Mouse (Mus musculus): ENCODE results near the gene Itga1. TPM values are rescaled to one million over a fixed set of nuclear protein-coding genes. Genes with fewer than 3 reads are reported as not detected.

Gene Itga1
- total RNA-seq, 2 experiments from 2014 or later = 26.1 to 28.0 TPM

DNA sequence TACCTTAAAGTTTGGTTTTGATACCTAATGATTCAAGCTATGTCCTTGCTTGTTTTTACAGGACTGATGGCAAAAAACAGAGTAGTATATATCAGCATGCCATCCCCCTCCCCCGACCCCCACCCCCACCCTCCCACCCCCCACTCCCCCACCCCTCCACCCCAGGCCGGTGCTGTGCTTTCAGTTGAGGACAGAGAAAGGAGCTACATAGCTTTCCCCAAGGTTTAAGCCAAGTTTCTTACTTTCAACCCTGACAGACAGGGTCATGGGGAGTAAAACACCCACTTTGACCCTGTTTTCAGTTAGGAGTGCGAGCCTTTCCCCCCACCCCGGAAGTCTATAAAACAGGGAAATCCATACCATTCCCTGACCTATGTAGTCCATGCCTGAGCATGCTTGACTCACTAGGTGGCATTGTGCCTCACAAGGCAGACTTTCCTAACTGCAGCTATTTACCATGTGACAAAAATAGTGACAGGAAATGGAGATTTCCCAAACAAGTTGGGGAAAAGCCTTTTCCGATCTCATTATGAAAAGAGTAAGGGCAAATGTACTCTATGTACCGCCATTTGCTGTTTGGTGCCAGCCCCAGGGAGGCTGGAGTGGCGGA, 98.2 kb downstream of the Itga1 start:
- DNase-seq = no peak
- intact Hi-C loops (cut with DNase I; ENCODE audit: low total_unique reads) = no loop called here

DNA sequence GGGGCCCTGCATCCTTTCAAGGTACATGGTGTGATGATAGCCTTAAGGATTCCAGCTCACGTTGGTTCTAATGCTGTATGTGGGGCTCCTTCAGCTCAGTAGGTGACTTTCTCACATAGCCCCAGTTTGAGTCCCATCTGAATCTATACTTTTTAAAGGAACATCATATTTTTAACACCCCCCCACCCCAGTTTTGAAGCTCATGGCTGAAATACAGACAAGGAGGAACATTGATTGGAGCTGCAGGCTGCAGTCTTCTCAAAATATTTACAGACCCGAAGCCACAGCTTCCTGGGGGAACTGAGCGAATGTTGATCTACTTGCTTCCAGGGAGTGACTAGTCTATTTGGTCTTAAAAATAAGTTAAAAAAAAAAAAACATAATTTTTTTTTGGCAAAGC, 98.9 kb downstream of the Itga1 start:
- DNase-seq = no peak
- intact Hi-C loops (cut with DNase I; ENCODE audit: low total_unique reads) = no loop called here

DNA sequence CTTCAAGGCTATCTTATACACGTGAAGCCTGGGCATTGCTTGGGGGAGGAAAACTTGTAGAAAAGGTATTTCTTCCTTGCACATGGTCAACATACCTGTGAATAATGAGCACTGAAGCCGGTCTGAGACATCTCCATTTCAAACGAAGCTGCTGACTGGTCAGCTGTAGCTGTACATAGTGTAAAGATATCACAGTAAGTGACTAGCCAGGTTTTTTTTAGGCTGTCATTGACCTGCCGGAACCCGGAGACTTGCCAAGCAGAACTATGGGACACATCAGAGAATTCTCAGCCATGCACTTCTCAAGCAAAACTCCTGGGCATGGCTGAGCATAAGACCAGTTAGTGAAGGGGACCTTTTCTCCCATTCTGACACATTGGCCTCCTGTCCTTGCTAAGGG, 99.6 kb downstream of the Itga1 start:
- no peak for DNase-seq
- intact Hi-C loops (cut with DNase I; ENCODE audit: low total_unique reads) = no loop called here

DNA sequence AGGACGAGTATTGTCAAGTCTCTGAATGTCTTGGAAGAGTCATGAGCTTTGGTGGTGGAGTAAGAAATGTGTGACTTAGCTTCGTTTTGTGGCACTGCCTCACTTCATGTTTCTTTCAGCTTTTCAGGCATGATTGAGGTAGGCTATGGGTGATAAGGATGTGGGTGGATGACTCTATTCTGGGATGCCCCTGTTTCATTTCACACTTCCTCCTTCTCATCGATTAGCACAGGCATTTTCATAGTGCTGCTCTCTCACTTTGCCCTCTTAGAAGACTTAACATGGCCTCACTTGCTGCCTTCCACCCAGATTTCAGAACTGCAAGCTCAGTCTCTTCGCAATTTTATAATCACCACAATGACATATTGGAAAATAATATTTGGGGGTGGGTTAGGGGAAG, 102.2 kb downstream of the Itga1 start:
- no peak for DNase-seq
- intact Hi-C loops (cut with DNase I; ENCODE audit: low total_unique reads) = no loop called here

DNA sequence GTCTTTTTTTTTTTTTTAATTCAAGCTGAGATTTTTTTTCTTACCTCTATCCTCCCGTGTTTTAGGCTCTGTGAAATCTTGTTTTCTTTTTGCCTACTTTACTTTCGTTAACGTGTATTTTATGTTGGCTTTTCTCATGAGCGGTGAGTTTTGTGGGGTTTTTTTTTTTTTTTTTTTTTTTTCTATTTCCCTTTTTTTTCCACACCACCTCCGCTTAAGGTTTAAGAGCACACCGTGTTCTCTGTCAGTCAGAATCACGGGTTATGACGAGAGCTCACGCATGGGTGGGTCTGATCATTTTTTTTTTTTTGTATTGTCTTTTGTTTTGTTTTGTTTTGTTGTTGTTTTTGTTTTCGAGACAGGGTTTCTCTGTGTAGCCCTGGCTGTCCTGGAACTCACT, 103.7 kb downstream of the Itga1 start:
- DNase-seq = no peak
- intact Hi-C loops (cut with DNase I; ENCODE audit: low total_unique reads) = no loop called here

DNA sequence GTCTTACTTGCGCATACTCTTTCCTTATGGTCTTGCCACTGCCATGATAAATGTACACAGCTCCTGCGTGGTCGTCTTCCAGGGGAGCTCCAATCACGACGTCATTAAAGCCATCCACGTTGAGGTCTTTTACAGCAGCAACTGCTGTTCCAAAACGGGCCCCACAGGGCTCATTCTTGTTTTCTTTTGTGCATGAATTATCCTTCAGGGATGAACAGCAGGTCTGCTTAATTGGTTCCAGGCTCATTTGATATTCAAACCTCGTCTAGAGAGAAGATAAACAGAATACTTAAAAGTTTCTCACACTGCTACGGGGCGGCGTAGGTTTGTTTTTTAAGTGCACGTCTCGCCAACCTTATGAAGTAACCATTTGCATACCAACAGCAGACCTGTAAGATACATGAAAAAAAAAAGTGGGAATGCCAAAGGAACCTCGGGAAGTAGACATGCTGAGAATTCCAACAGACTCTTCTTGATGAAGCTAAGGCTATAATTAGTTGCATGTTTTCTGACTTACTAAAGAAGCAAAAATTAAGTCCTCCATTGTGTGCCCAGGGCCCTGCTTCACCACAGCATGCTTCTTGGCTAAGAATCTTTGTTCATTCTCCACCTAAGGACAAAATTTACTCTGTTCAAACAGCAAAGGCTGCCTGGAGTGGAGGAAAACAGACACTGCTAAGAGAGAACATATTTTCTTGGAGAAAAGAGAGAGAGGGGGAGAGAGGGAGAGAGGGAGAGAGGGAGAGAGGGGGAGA, 109.3 kb downstream of the Itga1 start:
- no peak for DNase-seq
- intact Hi-C loops (cut with DNase I; ENCODE audit: low total_unique reads) = no loop called here

DNA sequence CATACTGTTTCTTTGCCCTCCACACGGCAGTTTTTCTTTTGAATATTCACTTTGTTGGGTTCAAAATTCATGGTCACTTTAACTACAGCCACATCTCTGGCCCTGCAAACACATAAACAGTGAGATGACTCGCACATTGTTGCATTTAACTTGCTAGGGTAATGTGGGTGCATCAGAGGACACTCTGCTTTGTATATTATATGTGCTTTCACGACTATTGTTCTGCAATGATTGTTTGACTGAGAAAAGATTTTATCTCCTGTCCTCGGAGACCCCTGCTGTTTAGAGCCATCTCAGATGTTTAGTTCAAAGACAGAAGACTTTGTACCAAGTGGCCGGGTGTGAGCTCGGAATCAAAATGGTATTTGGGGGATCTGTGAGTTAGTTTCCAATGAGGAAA, 114.1 kb downstream of the Itga1 start:
- DNase-seq = no peak
- intact Hi-C loops (cut with DNase I; ENCODE audit: low total_unique reads) = loop anchor here (10.0 kb wide), 1 partner anchor 237 kb away; no protein-coding TSS in a partner anchor

DNA sequence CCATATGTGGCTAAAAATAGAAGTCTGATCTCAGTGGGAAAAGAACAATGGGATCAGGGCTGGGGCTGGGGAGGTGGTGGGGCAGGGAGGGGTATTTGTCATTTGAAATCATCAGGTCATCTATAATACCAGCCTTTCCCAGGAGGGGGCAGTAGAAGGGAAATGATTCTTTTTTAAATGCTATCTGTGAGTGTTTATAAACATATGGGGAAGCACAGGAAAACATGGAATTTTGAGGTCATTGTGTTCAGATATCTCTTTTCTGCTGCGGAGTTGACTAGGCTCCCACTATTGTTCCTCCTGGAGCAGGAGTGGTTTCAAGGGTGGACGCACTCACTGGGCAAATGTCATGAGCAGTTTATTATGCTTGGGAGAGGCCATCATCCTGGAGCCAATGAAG, 114.6 kb downstream of the Itga1 start:
- intact Hi-C loops (cut with DNase I; ENCODE audit: low total_unique reads) = loop anchor here (10.0 kb wide), 1 partner anchor 238 kb away; no protein-coding TSS in a partner anchor
- DNase-seq = no peak

DNA sequence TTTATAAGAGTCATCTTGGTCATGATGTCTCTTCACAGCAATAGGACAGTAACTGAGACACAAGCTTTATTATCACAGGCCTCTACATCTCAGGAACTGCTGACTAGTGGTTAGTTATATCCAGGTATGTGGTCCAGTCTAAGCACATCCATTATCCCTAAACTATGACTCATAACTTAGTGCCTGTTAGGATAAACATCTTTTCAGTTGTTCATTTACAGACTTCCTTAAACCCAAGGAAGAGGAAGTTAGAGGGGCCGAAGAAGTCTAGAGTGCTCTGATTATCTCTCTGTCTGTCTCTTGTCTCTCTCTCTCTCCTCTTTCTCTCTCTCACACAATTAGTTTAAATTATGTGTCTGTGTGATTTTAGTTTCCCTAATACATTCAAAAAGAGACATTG, 117.1 kb downstream of the Itga1 start:
- DNase-seq = no peak
- intact Hi-C loops (cut with DNase I; ENCODE audit: low total_unique reads) = loop anchor here (10.0 kb wide), 1 partner anchor 240 kb away; no protein-coding TSS in a partner anchor

DNA sequence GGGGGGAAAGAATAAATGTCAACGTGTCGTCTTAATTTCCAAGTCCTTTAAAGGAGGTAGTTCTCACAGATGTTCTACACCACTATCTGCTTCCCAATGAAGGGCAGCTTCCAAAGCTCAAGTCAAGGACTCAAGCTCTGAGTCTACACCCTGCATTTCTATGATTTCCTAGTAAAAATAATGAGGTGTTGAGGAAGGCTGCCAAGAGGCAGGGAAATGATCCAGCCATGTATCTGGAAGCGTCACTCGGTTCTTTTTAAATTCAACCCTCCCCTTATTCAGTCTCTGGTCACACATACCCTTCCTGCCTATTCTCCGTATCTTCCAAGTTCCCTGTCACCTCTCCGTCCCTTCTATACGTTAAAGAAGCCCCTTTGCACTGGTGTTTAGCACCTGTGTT, 118.6 kb downstream of the Itga1 start:
- no peak for DNase-seq
- intact Hi-C loops (cut with DNase I; ENCODE audit: low total_unique reads) = loop anchor here (10.0 kb wide), 1 partner anchor 242 kb away; no protein-coding TSS in a partner anchor

DNA sequence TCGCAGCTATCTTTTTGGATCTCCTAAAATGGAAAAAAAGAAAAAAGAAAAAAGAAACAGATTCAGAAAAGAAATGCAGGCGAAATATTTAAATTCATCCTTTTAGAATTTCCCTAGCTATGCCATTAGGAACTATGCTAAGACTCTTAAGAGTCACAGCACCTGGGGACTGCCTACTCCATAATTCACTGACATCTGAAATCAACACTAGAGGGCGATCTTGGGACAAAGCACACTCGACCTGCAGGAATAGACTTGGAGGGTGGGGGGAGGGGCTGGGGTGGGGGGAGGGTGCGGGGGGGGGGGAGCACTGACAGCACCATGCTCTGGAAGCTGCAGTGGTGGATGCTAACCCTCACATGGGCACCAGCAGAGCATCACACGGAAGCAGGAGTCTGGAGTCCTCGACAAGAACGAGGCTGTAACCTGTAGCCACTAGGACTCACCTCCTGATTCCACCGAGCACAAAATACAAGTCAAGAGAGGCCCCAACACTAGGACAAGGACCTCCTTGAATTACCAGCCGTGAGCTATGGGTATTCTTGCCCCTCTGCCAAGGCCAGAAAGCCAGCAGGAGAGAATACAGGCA, 120.8 kb downstream of the Itga1 start:
- intact Hi-C loops (cut with DNase I; ENCODE audit: low total_unique reads) = loop anchor here (10.0 kb wide), 1 partner anchor 244 kb away; no protein-coding TSS in a partner anchor

DNA sequence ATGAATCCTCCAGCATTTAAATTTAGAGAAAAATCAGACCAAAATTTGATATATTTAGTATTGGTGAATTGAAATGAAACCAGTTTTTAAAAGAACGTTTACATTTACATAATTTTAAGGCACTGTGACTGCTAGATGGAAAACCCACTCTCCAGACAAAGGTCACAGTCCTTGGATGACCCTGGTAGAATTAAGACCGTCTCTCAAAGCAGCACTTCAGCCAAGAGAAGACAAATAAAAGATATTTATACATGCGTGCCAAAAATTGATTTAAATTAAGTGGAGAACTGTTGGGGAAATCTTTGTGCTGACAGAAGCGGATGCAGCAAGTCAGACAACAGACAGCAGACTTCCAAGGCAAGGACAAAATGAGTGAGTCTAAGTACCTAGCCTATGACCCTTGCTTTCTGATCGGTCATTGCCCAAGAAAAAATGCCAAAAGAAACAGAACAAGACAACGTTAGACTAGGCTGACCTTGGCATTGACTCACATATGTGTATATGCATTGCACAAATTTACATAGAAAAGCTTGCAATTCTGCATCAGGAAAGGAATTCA, 127.2 kb downstream of the Itga1 start:
- intact Hi-C loops (cut with DNase I; ENCODE audit: low total_unique reads) = no loop called here
- DNase-seq = no peak

More for the DNA sequence above, 120.8 kb downstream of the Itga1 start:
- DNase-seq = no peak

DNA sequence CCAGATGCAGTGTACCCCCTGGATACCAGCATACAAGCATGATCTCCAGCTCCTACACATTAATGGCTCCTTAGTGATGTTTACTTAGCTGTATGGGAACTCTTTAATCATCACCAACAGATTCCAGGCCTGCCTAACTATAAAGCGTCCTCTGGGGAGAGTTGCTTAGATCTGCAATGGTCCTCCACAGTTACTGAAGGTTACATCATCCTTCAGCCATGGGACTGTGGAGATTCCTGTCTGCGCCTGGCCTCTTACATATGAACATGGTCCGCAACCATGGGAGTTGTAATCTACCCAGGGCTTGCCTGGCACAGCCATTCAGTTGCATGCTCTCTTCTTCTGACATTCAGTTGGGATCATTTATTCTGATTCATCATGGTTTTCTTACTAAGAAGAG, 129.9 kb downstream of the Itga1 start:
- intact Hi-C loops (cut with DNase I; ENCODE audit: low total_unique reads) = no loop called here
- DNase-seq = no peak

DNA sequence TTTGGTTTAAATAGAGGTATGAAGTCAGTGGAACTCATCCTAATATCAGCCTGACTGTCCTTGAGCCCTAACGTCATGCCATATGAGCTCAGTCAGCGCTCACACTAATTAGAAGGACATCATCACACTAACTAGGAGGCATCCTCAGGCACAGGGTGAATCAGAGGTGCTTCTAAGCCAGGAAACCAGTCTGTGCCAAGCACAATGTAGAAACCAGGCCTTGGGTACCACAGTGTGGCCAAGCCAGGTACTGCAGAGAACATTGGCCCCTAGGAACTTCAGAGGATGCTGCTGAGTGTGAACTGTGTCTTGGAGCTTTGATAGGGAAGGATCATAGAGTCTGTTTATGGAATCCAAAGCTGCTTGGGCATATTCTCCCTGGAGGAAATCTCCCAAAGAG, 137.5 kb downstream of the Itga1 start:
- peak; percentile 69 for DNase-seq
- intact Hi-C loops (cut with DNase I; ENCODE audit: low total_unique reads) = loop anchor here (5.0 kb wide), 1 partner anchor 132 kb away; no protein-coding TSS in a partner anchor

DNA sequence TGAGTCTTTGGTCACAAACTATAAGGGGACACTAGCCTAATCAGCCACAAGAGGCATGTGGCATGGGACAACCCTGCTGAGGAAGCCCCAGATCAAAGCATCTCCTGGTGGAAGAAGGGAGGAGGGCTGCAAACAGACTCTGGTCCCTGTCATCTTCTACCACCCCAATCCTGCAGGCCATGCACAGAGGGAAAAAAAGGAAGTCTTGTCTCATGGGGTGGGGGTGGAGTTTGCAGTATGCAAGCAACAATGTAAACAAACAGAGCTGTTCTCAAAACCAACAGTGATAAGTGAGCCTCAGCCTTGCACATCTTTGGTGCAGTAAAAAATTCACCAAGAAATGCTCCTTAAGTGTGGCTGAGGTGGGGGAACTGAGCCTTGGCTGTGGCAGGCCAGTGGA, 147.2 kb downstream of the Itga1 start:
- no peak for DNase-seq
- intact Hi-C loops (cut with DNase I; ENCODE audit: low total_unique reads) = no loop called here

DNA sequence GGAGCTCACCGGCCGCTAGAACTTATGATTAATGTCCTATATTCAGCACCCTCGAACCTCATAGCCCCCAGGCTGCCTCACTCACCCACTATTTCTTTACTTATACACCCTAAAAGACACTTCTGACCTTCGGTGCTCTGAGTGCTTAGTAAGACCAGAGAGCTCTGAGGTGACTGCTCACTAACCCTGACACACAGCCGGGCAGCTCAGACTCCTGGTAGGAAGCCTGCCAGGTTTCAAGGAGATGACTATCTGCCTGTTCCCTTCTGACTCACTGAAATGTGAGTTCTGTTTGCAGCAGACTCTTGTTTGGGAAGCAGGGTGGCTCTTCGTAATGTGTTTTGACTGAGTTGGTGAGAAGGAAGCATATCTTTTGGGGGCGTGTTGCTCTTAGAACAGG, 168.2 kb downstream of the Itga1 start:
- intact Hi-C loops (cut with DNase I; ENCODE audit: low total_unique reads) = no loop called here
- no peak for DNase-seq

DNA sequence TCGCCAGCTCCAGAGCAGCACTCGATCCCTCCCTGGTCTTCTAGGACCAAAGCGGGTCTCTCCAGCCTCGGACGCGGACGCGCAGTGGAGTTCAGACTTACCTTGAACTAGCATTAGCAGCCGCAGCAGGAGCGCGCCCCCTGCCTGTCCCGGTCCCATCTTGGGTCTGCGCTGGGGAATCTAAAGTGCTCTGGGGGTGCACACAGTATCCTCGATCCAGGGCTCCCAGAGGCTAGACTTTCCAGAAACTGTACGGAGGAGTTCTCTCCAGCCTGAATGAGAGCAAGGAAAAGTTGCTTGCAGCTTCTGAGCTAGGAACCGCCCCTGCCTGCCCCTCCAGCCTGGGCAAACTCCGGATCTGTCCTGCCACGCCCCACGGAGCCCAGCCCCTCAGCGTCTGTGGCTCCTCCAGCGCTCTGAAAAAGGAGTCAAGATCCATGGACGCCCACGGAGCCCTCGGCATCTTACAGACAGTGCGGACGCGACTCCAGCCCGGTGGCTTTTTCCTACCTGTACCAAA, 169.9 kb downstream of the Itga1 start, which contains the start of gene Itga2:
Gene Itga2 (minus strand): TSS at position 326 of the 520 bp plus-strand sequence.
- DNase-seq = peak; percentile 72
- intact Hi-C loops (cut with DNase I; ENCODE audit: low total_unique reads) = no loop called here

DNA sequence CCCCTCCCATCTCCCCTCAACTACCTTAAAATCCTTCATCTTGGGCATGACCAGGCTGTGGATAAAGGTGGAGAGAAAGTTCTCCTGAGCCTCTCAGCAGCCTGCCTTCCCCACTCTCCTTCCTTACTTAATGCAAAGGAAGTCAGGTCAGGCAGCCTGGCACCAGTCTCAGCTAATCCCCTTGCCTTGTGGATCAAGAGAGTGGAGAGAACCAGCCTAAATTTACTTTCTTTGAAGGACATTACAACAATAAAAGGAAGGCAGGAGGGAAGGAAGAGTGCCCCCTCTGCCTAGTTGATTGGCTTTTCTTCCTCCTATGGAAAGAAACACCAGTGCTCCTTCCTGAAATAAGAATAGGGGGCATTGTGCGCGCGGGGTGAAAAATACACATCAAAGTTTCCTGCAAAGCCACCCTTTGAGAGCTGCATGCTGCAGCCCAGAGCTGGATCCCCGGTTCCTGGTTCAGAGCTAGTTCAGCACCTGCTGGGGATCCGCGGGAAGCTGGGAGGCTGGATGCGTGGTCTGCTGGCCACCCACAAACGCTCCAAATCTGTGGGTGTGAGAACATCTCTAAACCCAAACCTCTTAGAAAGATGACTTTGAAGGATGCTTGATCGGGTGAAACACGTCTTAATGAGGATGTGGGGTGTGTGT, 170.6 kb downstream of the Itga1 start:
- DNase-seq = peak; percentile 12
- intact Hi-C loops (cut with DNase I; ENCODE audit: low total_unique reads) = no loop called here

DNA sequence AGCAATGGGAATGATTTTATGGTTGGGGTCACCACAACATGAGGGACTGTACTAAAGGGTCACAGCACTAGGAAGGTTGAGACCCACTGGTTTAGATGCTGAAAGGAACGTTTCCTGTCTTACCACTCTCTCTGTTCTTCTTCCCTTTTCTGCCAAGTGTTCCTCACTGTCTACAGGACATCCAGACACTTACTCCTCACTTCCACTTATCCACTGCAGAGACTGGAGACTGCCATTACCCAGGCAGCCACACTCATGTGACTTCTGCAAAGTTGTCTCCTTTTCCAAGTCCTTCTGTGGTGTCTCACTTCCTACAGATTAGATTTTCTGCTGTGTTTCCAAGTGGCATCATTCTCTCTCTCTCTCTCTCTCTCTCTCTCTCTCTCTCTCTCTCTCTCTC, 177.0 kb downstream of the Itga1 start:
- intact Hi-C loops (cut with DNase I; ENCODE audit: low total_unique reads) = no loop called here
- DNase-seq = no peak

DNA sequence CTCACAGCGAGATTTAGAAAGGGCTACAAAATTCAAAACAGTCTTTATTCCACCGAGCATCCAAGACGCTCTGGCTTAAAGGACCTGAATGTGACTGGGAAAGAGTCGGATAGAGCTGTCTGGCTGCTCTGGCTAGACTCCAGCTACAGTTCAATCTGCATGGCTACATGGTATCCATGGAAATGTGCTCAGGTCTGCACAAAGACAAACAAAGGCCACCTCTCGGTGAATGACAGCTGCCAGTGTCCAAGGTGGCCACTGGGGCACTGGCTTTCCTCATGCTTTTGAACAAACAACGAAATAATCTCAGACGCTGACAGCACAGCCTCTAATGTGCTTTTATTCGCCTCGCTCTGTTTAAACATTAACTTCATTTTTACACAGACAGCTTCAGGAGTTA, 178.4 kb downstream of the Itga1 start:
- no peak for DNase-seq
- intact Hi-C loops (cut with DNase I; ENCODE audit: low total_unique reads) = no loop called here
